ENCODE assay signal across 13 mouse cellular contexts in the genomic region with DNA sequence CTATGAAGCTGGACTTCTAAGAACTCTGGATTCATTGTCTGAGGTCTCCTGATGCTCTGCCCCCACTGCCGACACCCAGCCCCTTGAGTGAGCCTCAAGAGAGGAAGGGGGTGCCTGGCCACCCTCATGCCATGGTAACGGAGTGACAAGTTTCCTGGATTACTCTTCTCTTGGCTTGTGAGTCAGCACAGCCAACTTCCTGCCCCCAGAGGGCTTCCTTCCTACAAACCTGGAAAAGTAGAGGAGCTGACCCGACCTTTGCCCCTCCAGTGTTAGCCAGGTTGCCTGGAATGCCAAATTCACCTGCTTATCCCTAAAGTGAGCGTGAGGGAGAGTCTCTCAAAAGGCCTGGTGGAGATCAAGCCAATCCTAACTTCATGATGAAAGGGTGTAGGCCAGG. TPM values are rescaled to one million over a fixed set of nuclear protein-coding genes. Genes with fewer than 3 reads are reported as not detected.
DNase-seq lines count a peak whose midpoint lies in the region; ATAC-seq and TF ChIP-seq lines count a peak whose summit lies in the region.
"Had no signal": no experiment of that assay in that cellular context is flagged by ENCODE, and none has a peak within 500 bp of the region (broad histone marks: within the 10 kb centered on the region; RNA-seq: fewer than 3 reads in every experiment).

No protein-coding gene starts in this region.

- WGBS in heart, embryonic 10.5 days: 64% methylated on average over 4 of the region's 4 CpGs
- WGBS in stomach, embryonic 16.5 days: 68% methylated on average over 4 of the region's 4 CpGs
- WGBS in stomach, postnatal 0 days: 73% methylated on average over 4 of the region's 4 CpGs
- WGBS in liver, embryonic 15.5 days (ENCODE audit: insufficient replicate concordance): 37% methylated on average over 4 of the region's 4 CpGs

- no peak overlapping the region for H3K9ac ChIP-seq in stomach, embryonic 16.5 days (ENCODE audit: low read length)
- no peak overlapping the region for H3K9ac ChIP-seq in stomach, postnatal 0 days (ENCODE audit: low read length)
- H3K9ac ChIP-seq in liver, embryonic 15.5 days: no peak overlapping the region
- H3K9ac ChIP-seq: limb, embryonic 12.5 days; neural tube, embryonic 12.5 days had no signal

- no peak overlapping the region for H3K4me2 ChIP-seq in stomach, embryonic 16.5 days (ENCODE audit: low read depth, low read length)
- H3K4me2 ChIP-seq in stomach, postnatal 0 days (replicated peaks; ENCODE audit: low read depth): no peak overlapping the region
- H3K4me2 ChIP-seq in liver, embryonic 15.5 days: peak overlapping the region; percentile 99
- H3K4me2 ChIP-seq: limb, embryonic 12.5 days; neural tube, embryonic 12.5 days had no signal

- 0 out of 2 replicates have a peak overlapping the region, but pooled peaks have one; percentile 8 for H3K4me3 ChIP-seq in heart, embryonic 10.5 days
- H3K4me3 ChIP-seq in stomach, embryonic 16.5 days (replicated peaks; ENCODE audit: low read length): no peak overlapping the region
- no peak overlapping the region for H3K4me3 ChIP-seq in stomach, postnatal 0 days (ENCODE audit: low read depth, low read length)
- H3K4me3 ChIP-seq in liver, embryonic 15.5 days (replicated peaks): 0 out of 2 replicates have a peak overlapping the region, but pooled peaks have one; percentile 79
- H3K4me3 ChIP-seq: limb, embryonic 12.5 days; neural tube, embryonic 12.5 days had no signal

- TF ChIP-seq EP300 in stomach, postnatal 0 days (optimal IDR thresholded peaks at IDR 0.05): no peak

- no peaks in the 10 kb centered on the region for H3K9me3 ChIP-seq in heart, embryonic 10.5 days
- no peaks in the 10 kb centered on the region for H3K9me3 ChIP-seq in stomach, embryonic 16.5 days (replicated peaks; ENCODE audit: control insufficient read depth, low read length)
- no peaks in the 10 kb centered on the region for H3K9me3 ChIP-seq in stomach, postnatal 0 days (ENCODE audit: control insufficient read depth, low read length)
- H3K9me3 ChIP-seq in liver, embryonic 15.5 days (replicated peaks): no peaks in the 10 kb centered on the region
- H3K9me3 ChIP-seq: limb, embryonic 12.5 days; neural tube, embryonic 12.5 days had no signal

- DNase-seq in heart, embryonic 10.5 days (ENCODE audit: low spot score): no peak
- DNase-seq in heart, postnatal 25 days (ENCODE audit: low spot score): no peak
- no peak for DNase-seq in stomach, postnatal 0 days (ENCODE audit: low spot score)
- no peak for DNase-seq in layer of hippocampus, postnatal 25 days (ENCODE audit: extremely low spot score in 1 of 2, low spot score in 1 of 2)
- no peak for DNase-seq in frontal cortex, postnatal 14 days (ENCODE audit: low spot score in 2 of 2)
- DNase-seq in adipocyte (ENCODE audit: low spot score): no peak
- DNase-seq: cerebellum, adult 18-20 months; right cerebral cortex, postnatal 25 days; thymus, adult 2 months had no signal

- H3K27me3 ChIP-seq in heart, embryonic 10.5 days (ENCODE audit: insufficient read depth, poor library complexity, severe bottlenecking): no peaks in the 10 kb centered on the region
- no peaks in the 10 kb centered on the region for H3K27me3 ChIP-seq in stomach, embryonic 16.5 days (ENCODE audit: control insufficient read depth, insufficient read depth, low read length)
- no peaks in the 10 kb centered on the region for H3K27me3 ChIP-seq in stomach, postnatal 0 days (ENCODE audit: control insufficient read depth, insufficient read depth, low read length)
- 0 out of 2 replicates have a peak, but pooled peaks cover 5% of the 10 kb centered on the region for H3K27me3 ChIP-seq in liver, embryonic 15.5 days
- H3K27me3 ChIP-seq: limb, embryonic 12.5 days; neural tube, embryonic 12.5 days had no signal

- H3K27ac ChIP-seq in heart, embryonic 10.5 days: no peak overlapping the region
- 0 out of 2 replicates have a peak overlapping the region, but pooled peaks have one; percentile 9 for H3K27ac ChIP-seq in stomach, embryonic 16.5 days (ENCODE audit: low read length)
- no peak overlapping the region for H3K27ac ChIP-seq in stomach, postnatal 0 days (replicated peaks)
- H3K27ac ChIP-seq in liver, embryonic 15.5 days (replicated peaks): no peak overlapping the region
- H3K27ac ChIP-seq: limb, embryonic 12.5 days; neural tube, embryonic 12.5 days had no signal

- no peak for ATAC-seq in stomach, embryonic 16.5 days (ENCODE audit: insufficient read depth, low FRiP score)
- ATAC-seq in stomach, postnatal 0 days (ENCODE audit: low FRiP score, low TSS enrichment): no peak
- no peak for ATAC-seq in liver, embryonic 15.5 days (ENCODE audit: insufficient read depth)

- intact Hi-C loops in heart, postnatal 25 days (cut with DNase I): no loop called here

- no peak for TF ChIP-seq CTCF in stomach, postnatal 0 days (IDR thresholded peaks at IDR 0.05; ENCODE audit: low read depth)

- H3K36me3 ChIP-seq in heart, embryonic 10.5 days: peaks cover 17% of the 10 kb centered on the region
- no peaks in the 10 kb centered on the region for H3K36me3 ChIP-seq in stomach, embryonic 16.5 days (ENCODE audit: control insufficient read depth, insufficient read depth, low read length)
- no peaks in the 10 kb centered on the region for H3K36me3 ChIP-seq in stomach, postnatal 0 days (ENCODE audit: control insufficient read depth, insufficient read depth, low read length)
- no peaks in the 10 kb centered on the region for H3K36me3 ChIP-seq in liver, embryonic 15.5 days (replicated peaks)
- H3K36me3 ChIP-seq: limb, embryonic 12.5 days; neural tube, embryonic 12.5 days had no signal

- peaks cover 52% of the 10 kb centered on the region for H3K4me1 ChIP-seq in heart, embryonic 10.5 days
- H3K4me1 ChIP-seq in stomach, embryonic 16.5 days (ENCODE audit: control insufficient read depth, insufficient read depth, low read length): peaks cover 33% of the 10 kb centered on the region
- H3K4me1 ChIP-seq in stomach, postnatal 0 days (replicated peaks; ENCODE audit: control insufficient read depth, insufficient read depth): peaks cover 7% of the 10 kb centered on the region; the same call in 1 of the 2 replicates
- H3K4me1 ChIP-seq in liver, embryonic 15.5 days (replicated peaks): peaks cover 64% of the 10 kb centered on the region

RNA-seq across cellular contexts. Expression of a gene that starts 2.6 kb away (rescaled TPM):
- polyA plus RNA-seq in heart, embryonic 10.5 days (2016; fragmentation: Nextera tagmentation; extraction: Ambion mirVana): 13.4 and 14.4 TPM in 2 replicates
- 10 to 100 TPM; 15.1 to 16.1 TPM for total RNA-seq in heart, postnatal 25 days (2021)
- polyA plus RNA-seq in stomach, embryonic 16.5 days (2015; fragmentation: Nextera tagmentation; extraction: Ambion mirVana): 16.6 and 18.3 TPM in 2 replicates
- 29.6 TPM in 2 replicates for polyA plus RNA-seq in stomach, postnatal 0 days (2015; fragmentation: Nextera tagmentation; extraction: Ambion mirVana)
- 7.8 and 8.3 TPM in 2 replicates for polyA plus RNA-seq in liver, embryonic 15.5 days (2015; fragmentation: Nextera tagmentation; extraction: Ambion mirVana)
- 10 to 100 TPM; 11.0 to 11.7 TPM for total RNA-seq in layer of hippocampus, postnatal 25 days (2021)

RNA-seq across cellular contexts. Expression of a gene that starts 27.9 kb away (rescaled TPM):
- polyA plus RNA-seq in heart, embryonic 10.5 days (2016; fragmentation: Nextera tagmentation; extraction: Ambion mirVana): 35.5 and 47.1 TPM in 2 replicates
- 10 to 100 TPM; 15.4 to 16.8 TPM for total RNA-seq in heart, postnatal 25 days (2021)
- 33.2 and 37.4 TPM in 2 replicates for polyA plus RNA-seq in stomach, embryonic 16.5 days (2015; fragmentation: Nextera tagmentation; extraction: Ambion mirVana)
- 15.3 and 15.5 TPM in 2 replicates for polyA plus RNA-seq in stomach, postnatal 0 days (2015; fragmentation: Nextera tagmentation; extraction: Ambion mirVana)
- 15.0 and 15.6 TPM in 2 replicates for polyA plus RNA-seq in liver, embryonic 15.5 days (2015; fragmentation: Nextera tagmentation; extraction: Ambion mirVana)
- total RNA-seq in layer of hippocampus, postnatal 25 days (2021): 10 to 100 TPM; 36.9 to 38.4 TPM

RNA-seq across cellular contexts. Expression of a gene that starts 29.3 kb away (rescaled TPM):
- not detected in 2 replicates for polyA plus RNA-seq in heart, embryonic 10.5 days (2016; fragmentation: Nextera tagmentation; extraction: Ambion mirVana)
- total RNA-seq in heart, postnatal 25 days (2021): not detected
- polyA plus RNA-seq in stomach, embryonic 16.5 days (2015; fragmentation: Nextera tagmentation; extraction: Ambion mirVana): 1.0 TPM in 1 of 2 replicates, not detected in the other
- 0.41 TPM in 1 of 2 replicates, not detected in the other for polyA plus RNA-seq in stomach, postnatal 0 days (2015; fragmentation: Nextera tagmentation; extraction: Ambion mirVana)
- not detected in 2 replicates for polyA plus RNA-seq in liver, embryonic 15.5 days (2015; fragmentation: Nextera tagmentation; extraction: Ambion mirVana)
- total RNA-seq in layer of hippocampus, postnatal 25 days (2021): 1 to 10 TPM in 1 of 2 experiments, not detected in 1; 1.5 TPM
- polyA plus RNA-seq: limb, embryonic 12.5 days; neural tube, embryonic 12.5 days had no signal

RNA-seq across cellular contexts. Expression of a gene that starts 50.7 kb away (rescaled TPM):
- polyA plus RNA-seq in heart, embryonic 10.5 days (2016; fragmentation: Nextera tagmentation; extraction: Ambion mirVana): 13.6 and 14.3 TPM in 2 replicates
- 10 to 100 TPM in 1 of 2 experiments, 1 to 10 TPM in 1; 8.6 to 10.6 TPM for total RNA-seq in heart, postnatal 25 days (2021)
- 13.7 and 15.3 TPM in 2 replicates for polyA plus RNA-seq in stomach, embryonic 16.5 days (2015; fragmentation: Nextera tagmentation; extraction: Ambion mirVana)
- polyA plus RNA-seq in stomach, postnatal 0 days (2015; fragmentation: Nextera tagmentation; extraction: Ambion mirVana): 8.0 and 9.1 TPM in 2 replicates
- 25.8 and 27.0 TPM in 2 replicates for polyA plus RNA-seq in liver, embryonic 15.5 days (2015; fragmentation: Nextera tagmentation; extraction: Ambion mirVana)
- total RNA-seq in layer of hippocampus, postnatal 25 days (2021): 10 to 100 TPM; 13.8 to 18.4 TPM

Comparison
In these comparisons a context has a peak if more than half of its experiments do, and no peak if none do; other contexts are left out.
1. H3K4me3 ChIP-seq: peak in heart, embryonic 10.5 days (single experiment) and liver, embryonic 15.5 days (single experiment); none in stomach, embryonic 16.5 days (single experiment) and stomach, postnatal 0 days (single experiment).